Mouse (Mus musculus) thymus, adult 2 months (tissue): Measurements from ENCODE around the gene Dnm3. TPM values are rescaled to one million over a fixed set of nuclear protein-coding genes. Genes with fewer than 3 reads are reported as not detected.

Experiments used
- DNase-seq: peaks from one replicate; pipeline ENCODE4 v3.0.0; 2021
- H3K27ac ChIP-seq: fragments of 200-500 bp; 2 replicates; pipeline ENCODE4 v1.5.1; 2012; ENCODE audit warnings: low read length, control low read depth; ENCODE audit not compliant: control insufficient read depth, insufficient read depth
- H3K27me3 ChIP-seq: fragments of 200-500 bp; 2 replicates; pipeline ENCODE4 v1.6.1; 2012; ENCODE audit warnings: mild to moderate bottlenecking, low read length, moderate library complexity, mixed read lengths; ENCODE audit not compliant: control insufficient read depth, insufficient read depth
- H3K36me3 ChIP-seq: fragments of 200-500 bp; 2 replicates; pipeline ENCODE4 v1.6.1; 2012; ENCODE audit warnings: mild to moderate bottlenecking, low read length, moderate library complexity; ENCODE audit not compliant: control insufficient read depth, insufficient read depth
- H3K4me1 ChIP-seq: fragments of 200-500 bp; replicated peaks from 2 replicates; pipeline ENCODE4 v1.6.1; 2012; ENCODE audit warnings: low read length; ENCODE audit not compliant: control insufficient read depth, insufficient read depth
- H3K4me3 ChIP-seq: fragments of 200-500 bp; 2 replicates; pipeline ENCODE4 v1.5.1; 2012; ENCODE audit warnings: mild to moderate bottlenecking, low read length, control low read depth, moderate library complexity; ENCODE audit not compliant: control insufficient read depth, insufficient read depth
- CTCF ChIP-seq: fragments of 200-500 bp; IDR thresholded peaks from 2 replicates; pipeline ENCODE4 v1.5.1; 2012; ENCODE audit warnings: mild to moderate bottlenecking, control low read depth, low read length, moderate library complexity, borderline replicate concordance; ENCODE audit not compliant: control insufficient read depth, poor library complexity, insufficient read depth; ENCODE audit errors: extremely low read depth
- POLR2A ChIP-seq: fragments of 200-500 bp; IDR thresholded peaks from 2 replicates; pipeline ENCODE4 v1.6.1; 2012; ENCODE audit warnings: mild to moderate bottlenecking, low read length, control low read depth, moderate library complexity; ENCODE audit not compliant: control insufficient read depth, poor library complexity, insufficient read depth; ENCODE audit errors: extremely low read depth
- WGBS: fragments of 180-500 bp; shearing (Covaris S2); methylation state at CpG from one replicate; pipeline ENCODE4 v1.1.7; 2018; 5-methylcytosine and 5-hydroxymethylcytosine counted together
- polyA plus RNA-seq: library from polyadenylated mRNA; depleted of rRNA; stranded (reverse); fragments of >200 nt; gene quantifications from 2 replicates; pipeline ENCODE4 v1.2.3, GENCODE M21; 2012

Dnm3 gene
- polyA plus RNA-seq, 1 experiment = 1.1 TPM

DNA sequence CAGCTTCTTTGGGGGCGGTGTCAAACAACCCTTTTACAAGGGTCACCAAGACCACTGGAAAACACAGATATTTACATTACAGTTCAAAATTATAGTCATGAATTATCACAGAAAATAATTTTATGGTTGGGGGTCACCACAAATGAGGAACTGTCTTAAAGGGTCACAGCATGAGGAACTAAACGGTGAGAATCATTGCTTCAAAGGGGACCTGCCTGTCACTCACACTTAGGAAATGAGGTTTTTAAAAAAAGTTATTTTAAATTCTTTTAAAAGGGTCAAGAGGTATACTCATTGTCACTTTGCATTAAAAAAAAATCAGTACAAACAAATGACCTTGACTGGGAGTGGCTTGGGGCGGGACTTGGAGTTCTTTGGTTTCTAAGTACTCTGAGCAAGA, 330.3 kb downstream of the Dnm3 start:
- no peaks in the 10 kb centered on the region for H3K36me3 ChIP-seq
- no peak overlapping the region for H3K27ac ChIP-seq
- no peaks in the 10 kb centered on the region for H3K27me3 ChIP-seq
- DNase-seq = no peak
- 54% methylated on average over 3 of the region's 3 CpGs for WGBS
- TF ChIP-seq CTCF = no peak
- no peak overlapping the region for H3K4me3 ChIP-seq
- H3K4me1 ChIP-seq = no peaks in the 10 kb centered on the region

DNA sequence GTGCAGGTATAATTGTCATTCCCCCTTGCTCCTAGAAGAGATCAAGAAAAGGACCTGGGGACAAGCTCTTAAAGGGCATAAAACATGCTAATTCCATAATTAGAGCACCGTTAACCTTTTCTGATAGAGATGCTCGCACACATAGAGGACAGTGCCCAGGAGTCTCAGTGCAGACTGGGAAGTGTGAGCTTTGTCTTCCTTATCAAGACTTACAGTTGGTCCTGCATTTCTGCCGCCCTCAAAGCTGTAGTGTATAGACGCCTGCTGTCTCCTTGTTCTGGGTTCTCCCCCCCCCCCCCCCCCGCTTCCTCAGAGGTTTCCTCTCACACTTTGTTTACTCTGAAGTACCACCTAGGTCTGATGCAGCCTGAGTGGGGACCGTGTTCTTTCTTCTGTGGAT, 332.1 kb downstream of the Dnm3 start:
- 27% methylated on average over 6 of the region's 6 CpGs for WGBS
- TF ChIP-seq CTCF (no peak), POLR2A (no peak)
- H3K36me3 ChIP-seq = no peaks in the 10 kb centered on the region
- H3K27ac ChIP-seq = no peak overlapping the region
- H3K4me1 ChIP-seq = no peaks in the 10 kb centered on the region
- H3K27me3 ChIP-seq = no peaks in the 10 kb centered on the region
- no peak overlapping the region for H3K4me3 ChIP-seq
- no peak for DNase-seq

DNA sequence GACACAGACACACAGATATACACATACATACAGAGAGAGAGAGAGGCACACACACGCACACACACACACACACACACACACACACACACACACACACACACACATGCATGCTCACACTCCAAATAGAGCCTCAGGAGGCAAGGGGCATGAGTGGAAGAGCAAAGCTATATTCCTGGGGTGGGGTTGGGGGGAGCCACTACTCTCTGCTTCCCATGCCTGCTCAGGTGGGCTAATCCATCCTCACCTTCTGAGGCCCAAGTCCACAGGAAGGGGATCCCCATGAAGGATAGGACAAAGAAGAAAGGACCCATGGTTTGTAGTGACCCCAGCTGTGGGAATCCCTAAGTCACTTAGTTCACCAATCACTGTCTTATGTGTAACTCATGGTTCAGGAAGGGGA, 332.8 kb downstream of the Dnm3 start:
- 40% methylated on average over 1 of the region's 1 CpGs for WGBS
- H3K27me3 ChIP-seq = no peaks in the 10 kb centered on the region
- H3K27ac ChIP-seq = no peak overlapping the region
- no peaks in the 10 kb centered on the region for H3K36me3 ChIP-seq
- DNase-seq = no peak
- H3K4me1 ChIP-seq = no peaks in the 10 kb centered on the region
- no peak overlapping the region for H3K4me3 ChIP-seq
- TF ChIP-seq CTCF = no peak
- no peak for TF ChIP-seq POLR2A

DNA sequence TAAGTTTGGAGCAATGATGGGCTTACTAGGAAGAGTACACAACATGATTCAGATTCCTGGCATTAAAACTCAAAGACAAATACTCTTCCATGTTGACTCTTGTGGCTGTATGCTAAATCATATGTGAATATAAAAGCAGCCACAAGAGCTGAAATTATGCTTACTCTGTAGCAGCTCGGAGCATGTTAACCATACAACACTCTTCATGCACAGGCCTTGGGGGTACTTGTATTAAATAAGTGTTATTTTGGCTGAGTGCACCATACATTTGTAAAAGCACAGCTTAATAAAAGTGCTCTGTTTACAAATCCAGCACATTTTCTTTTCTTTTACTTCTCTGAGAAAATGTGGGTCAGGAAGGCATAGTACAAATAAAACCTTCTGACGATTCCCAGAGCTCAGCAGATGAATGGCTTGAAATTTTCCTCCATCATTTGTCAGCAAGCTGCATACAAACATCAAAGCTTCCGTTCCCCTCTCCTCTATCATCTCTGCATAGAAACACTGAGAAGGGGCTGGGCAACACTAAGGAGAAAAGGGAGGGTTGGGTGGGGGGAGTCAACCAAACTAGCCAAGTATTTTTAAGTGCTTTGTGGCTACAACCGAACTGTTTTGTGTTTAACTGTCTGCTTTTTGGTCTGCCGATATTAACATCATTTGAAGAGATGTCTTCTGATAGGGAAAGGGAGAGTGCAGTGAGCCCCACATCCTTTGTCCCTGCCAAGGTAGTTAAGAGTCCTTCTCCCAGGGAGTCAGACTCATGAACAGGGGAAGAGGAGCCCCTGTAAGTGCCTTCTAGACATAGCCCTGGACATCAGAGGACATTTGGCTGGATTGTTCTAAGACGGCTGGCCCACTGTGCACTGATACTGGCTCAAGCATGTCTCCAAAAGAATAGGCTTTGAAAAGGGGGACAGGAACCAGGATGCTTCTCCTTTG, 333.6 kb downstream of the Dnm3 start:
- WGBS = 90% methylated on average over 6 of the region's 6 CpGs
- no peaks in the 10 kb centered on the region for H3K36me3 ChIP-seq
- H3K27me3 ChIP-seq = no peaks in the 10 kb centered on the region
- DNase-seq = no peak
- no peaks in the 10 kb centered on the region for H3K4me1 ChIP-seq
- no peak overlapping the region for H3K27ac ChIP-seq
- no peak overlapping the region for H3K4me3 ChIP-seq
- TF ChIP-seq POLR2A (no peak), CTCF (no peak)

DNA sequence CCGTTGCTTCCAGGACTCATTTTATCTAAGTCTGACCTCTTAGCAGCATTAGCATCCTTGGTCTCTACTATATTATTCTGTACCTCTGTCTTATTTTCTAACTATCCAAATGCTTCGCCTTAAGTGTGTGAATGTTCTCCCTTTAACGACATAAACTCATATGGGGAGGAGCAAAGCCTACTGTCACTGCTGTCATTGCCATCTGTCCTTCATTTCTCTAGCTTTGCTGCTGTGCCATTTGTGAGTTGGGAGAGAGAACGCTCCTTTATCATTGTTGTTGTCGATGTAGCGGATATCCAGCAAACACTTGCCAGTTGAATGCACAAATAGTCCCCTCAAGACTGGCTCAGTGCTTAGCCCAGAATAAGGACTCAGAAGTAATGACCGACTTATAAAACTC, 335.5 kb downstream of the Dnm3 start:
- TF ChIP-seq POLR2A (no peak), CTCF (no peak)
- Histone ChIP-seq H3K36me3 (no peaks in the 10 kb centered on the region), H3K4me3 (no peak overlapping the region), H3K27me3 (no peaks in the 10 kb centered on the region), H3K4me1 (no peaks in the 10 kb centered on the region), H3K27ac (no peak overlapping the region)
- WGBS = 92% methylated on average over 7 of the region's 7 CpGs
- no peak for DNase-seq

DNA sequence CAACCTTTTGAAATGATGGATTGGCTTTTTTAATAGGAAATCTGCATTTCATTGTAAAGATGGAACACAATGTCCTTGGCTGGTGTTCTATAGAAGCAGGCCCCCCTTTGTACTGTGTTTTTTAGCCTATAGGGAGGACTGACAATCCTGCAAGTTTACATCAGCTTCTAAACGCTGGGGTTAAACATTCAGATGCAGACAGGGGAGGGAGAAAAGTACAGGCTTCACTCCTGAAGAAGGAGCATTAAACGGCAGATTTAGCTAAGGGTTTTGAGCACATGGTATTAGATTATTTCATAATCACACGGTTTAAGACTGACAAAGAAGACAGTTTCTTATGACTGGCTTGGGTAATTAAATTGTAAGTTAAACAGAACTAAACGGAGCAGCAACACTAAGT, 341.5 kb downstream of the Dnm3 start:
- DNase-seq = no peak
- Histone ChIP-seq H3K4me1 (no peaks in the 10 kb centered on the region), H3K27me3 (no peaks in the 10 kb centered on the region), H3K36me3 (no peaks in the 10 kb centered on the region), H3K4me3 (no peak overlapping the region), H3K27ac (no peak overlapping the region)
- TF ChIP-seq CTCF (no peak), POLR2A (no peak)
- 87% methylated on average over 4 of the region's 4 CpGs for WGBS

DNA sequence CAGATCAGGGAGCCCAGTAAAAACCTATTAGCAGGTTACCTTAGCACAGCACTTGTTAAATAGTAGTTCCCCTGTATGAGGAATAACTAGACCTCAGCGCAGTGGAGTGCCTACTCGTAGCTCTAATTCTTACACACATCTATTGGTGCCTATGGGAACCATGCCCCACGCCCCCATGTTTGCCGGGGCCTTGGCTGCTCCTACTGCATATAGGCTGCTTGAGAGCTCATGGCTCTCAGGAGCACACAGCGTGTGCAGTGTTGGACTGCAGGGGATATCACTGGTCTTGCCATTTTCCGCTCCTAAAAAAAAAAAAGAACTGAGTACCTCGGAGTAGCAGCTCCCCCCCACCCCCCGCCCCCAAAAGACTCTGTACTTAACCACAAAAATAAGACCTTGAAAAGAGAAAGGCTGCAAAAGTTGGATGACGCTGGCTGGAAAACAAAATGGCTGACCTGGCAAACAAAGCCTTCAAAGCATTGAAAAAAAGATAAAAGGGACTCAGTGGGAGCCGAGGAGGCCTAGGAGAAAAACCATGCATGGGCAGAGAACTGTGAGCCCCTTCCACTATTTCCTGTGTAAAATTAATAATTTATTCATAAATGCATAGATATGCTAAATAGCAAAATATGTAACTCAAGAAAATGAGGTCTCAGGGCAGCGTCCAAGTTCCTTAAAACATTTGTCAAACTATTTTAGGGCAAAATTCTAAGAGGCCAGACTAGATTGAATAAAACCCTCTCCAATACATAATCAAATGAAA, 342.2 kb downstream of the Dnm3 start:
- Histone ChIP-seq H3K27me3 (no peaks in the 10 kb centered on the region), H3K27ac (no peak overlapping the region), H3K4me3 (no peak overlapping the region), H3K4me1 (no peaks in the 10 kb centered on the region), H3K36me3 (no peaks in the 10 kb centered on the region)
- TF ChIP-seq CTCF = no peak
- no peak for TF ChIP-seq POLR2A
- no peak for DNase-seq
- 86% methylated on average over 11 of the region's 11 CpGs for WGBS
